Mouse (Mus musculus) retina, postnatal 1 day (tissue): ENCODE data around the gene Rap2b.

ENCODE experiments used
- DNase-seq: peaks from one replicate; pipeline ENCODE4 v3.0.0-alpha.2; 2012

The Rap2b gene

DNA sequence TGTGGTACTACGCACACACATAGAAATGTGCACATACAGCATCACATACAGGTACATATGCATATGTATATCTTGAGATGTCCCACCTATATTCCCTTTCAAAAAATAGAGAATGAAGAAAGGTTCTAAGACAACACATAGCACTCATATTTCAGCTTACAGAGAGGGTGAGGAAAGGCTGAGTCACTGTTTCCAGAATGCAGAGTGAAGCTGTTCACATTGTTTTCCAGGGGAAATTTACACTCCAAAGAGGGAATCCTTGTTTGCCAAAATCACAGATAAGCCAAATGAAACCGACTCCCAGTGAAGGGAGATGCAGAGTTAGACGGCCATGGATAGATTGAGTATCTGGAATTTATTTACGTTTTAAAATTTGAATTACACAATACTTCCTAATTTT is 30.1 kb downstream of the Rap2b start:
- DNase-seq, result no peak

DNA sequence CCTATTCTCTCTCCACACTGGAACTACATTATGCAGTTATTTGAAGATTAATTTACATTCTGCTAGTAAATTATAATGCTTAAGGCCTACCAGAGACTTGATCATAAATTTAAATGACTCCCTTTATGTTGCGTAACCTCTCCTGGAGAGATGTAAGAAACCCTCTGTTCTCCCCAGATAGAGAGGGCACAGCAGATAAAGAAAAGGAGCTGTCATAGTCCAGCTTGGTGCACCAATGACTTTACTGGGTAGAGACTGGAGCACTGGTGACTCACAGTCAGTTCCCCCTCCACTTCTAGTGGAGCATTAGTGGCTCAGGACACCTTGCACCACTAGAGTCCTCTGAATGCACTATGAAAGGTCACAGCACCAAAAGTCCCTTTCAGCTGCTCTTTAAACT is 31.4 kb downstream of the Rap2b start:
- DNase-seq, result no peak

DNA sequence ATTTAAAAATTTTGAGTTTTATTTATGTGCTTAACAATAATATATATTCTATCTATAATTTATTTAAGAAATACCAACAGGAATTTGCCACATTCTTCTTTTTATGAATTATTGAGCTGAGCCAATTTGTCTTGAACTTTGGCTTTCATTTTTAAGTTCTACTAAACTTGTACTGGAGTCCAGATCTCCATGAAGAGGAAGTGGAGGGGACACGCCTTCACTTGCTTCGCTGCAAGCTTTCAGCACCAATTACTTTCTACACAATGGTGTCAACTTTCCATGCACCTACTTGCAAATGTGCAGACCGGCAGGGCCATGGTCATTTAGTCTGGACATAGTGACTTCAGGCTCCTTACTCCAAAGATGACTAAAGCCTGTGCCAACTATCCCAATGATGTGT is 32.1 kb downstream of the Rap2b start:
- DNase-seq, result no peak

DNA sequence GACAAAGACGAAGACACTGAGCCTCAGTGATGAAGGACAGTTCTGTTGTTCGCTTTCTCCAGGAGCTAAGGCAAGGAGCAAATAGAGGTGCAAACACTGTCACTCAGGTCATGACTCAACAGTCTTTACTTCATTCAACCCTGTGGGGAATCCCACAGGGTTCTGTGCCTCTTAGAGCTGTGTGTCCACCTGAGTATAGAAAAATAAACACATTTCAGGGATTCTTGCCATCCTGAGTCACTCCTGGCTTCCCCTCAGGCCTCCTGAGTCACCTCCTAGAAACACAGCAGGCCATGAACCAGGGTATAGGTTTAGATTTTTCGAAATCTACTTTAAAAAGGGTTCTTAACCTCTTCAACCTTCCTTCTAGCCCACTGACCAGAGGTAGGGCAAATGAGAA is 33.9 kb downstream of the Rap2b start:
- no peak for DNase-seq

DNA sequence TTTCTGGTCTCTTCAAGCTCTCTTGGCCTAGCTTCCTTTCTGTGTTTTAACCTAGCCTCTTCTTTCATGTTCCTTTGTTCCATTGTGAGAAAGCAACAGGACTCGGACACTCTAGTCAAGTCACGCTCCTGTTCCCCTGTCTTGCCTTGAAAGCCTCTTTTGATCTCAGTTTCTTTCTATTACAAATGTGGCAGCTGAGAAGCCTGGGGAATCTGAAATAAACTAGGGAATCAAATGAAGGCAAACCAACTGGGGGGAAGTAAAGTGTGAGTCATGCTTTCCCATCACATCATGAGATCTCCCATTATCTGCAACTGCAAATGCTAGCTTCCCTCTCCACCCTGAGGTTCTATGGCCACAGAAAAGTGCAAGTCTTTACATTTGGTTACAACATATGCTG is 35.3 kb downstream of the Rap2b start:
- no peak for DNase-seq

DNA sequence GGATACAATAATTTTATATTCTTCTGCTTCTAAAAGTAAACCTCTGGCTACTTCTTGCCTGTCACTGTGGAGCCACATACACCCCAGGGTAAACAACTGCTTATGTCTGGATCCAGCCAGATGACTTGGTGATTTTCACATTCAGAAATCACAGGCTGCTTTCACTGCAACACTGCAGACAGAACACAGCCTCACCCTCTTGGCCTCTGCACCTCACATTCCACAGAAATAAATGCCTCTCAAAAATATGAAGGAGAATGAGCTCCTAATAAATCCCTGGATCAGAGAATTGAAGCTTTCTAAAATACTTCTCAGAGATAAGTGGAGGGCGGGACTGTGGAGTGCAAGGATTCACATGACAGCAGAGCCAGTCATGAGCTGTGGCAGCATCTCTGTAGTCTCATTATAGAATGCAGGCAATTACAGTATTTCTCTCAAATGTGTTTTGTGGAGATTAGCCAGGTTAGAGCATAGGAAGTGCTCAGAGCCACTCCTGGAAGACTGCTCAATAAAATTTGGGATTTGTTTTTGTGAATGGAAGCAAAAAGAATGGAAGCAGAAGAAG is 39.5 kb downstream of the Rap2b start:
- no peak for DNase-seq

DNA sequence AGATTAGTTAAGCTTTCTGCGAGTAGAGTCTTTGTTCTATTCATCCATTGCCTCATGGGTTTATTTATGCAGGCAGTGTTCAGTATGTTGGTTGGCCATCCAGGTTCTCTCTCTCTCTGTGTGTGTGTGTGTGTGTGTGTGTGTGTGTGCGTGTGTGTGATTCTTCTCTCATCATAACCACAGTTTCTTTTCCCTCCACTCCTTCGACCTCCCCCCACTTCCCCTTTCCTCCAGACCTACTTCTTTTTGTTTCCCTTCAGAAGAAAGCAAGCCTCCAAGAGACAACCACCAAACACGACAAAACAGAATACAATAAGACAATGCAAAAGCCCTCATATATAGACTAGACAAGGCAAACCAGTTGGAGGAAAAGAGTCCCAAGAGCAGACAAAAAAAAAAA is 45.5 kb downstream of the Rap2b start:
- DNase-seq, result no peak

DNA sequence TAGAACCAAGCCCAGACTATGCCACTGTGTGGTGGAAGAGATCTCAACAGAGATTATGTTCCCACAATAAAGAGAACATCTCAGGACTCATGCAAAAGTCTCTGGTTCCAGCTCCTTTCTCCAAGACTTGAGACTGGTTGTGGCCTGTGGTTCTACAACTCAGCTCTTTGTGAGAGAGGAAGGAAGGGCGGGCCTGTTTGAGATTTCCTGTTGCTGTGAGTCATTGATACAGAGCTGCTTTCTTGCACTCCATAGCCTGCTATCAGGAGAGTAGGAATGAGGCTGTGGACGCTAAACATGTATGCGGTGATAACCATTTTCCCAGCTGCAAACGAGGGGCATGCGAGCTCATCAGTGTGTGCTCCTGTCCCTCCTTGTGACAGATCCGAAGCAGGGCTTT is 48.2 kb downstream of the Rap2b start:
- DNase-seq, result no peak

DNA sequence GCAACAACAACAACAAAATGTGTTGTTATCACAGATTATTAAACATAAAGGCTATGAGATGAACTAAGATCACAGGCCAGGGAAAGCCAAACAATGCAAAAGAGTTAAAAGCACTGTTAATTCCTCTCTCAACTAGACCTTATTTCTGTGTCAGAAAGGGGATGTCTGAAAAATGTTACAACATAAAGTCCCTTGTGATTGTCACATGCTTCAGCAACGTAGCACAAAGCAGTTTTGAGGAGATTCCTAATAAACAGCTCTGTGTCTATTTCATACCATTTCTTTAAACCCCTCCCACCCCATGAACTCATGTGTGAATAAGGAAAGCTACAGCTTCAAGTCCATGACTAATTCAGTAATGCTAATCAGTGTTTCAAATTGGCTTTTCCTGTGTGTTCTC is 54.4 kb downstream of the Rap2b start:
- DNase-seq, result no peak
